Mouse (Mus musculus) erythroblast, embryonic 14.5 days (primary cell): ENCODE data around the gene Morf4l1.

Source experiments
- GATA1 ChIP-seq: IDR thresholded peaks from 2 replicates; pipeline ENCODE4 v1.6.1; 2012; ENCODE audit warnings: low read length, inconsistent platforms, mixed read lengths
- TAL1 ChIP-seq: IDR thresholded peaks from 3 replicates; pipeline ENCODE4 v1.6.1; 2012; ENCODE audit warnings: low read length, inconsistent platforms, mixed read lengths

- TF ChIP-seq GATA1, result no peak
- no peak for TF ChIP-seq TAL1
These were observed 730 bp upstream of the Morf4l1 start for GRCm38 (mm10) chr9:90115308-90115700.
